Mouse (Mus musculus) G1E (cell line): Measurements from ENCODE around the gene Gm45837. TPM values are rescaled to one million over a fixed set of nuclear protein-coding genes. Genes with fewer than 3 reads are reported as not detected.

Experiments used
- ATAC-seq: 2 replicates; pipeline ENCODE4 v1.8.0; 2016; ENCODE audit warnings: mild to moderate bottlenecking; ENCODE audit not compliant: insufficient number of reproducible peaks, poor library complexity, low FRiP score, severe bottlenecking; ENCODE audit errors: extremely low read depth
- DNase-seq: peaks from one replicate; pipeline ENCODE4 v3.0.0; 2012; ENCODE audit warnings: low spot score
- H3K27me3 ChIP-seq: 2 replicates; pipeline ENCODE4 v1.6.1; 2012; ENCODE audit warnings: mild to moderate bottlenecking, low read length, inconsistent platforms; ENCODE audit not compliant: insufficient read depth
- H3K36me3 ChIP-seq: replicated peaks from 2 replicates; pipeline ENCODE3; 2012; ENCODE audit warnings: mild to moderate bottlenecking, inconsistent platforms
- H3K4me1 ChIP-seq: 2 replicates; pipeline ENCODE4 v1.6.1; 2012; ENCODE audit warnings: low read depth, low read length, inconsistent platforms, mixed read lengths; ENCODE audit not compliant: insufficient read depth
- H3K4me3 ChIP-seq: 2 replicates; pipeline ENCODE4 v1.5.1; 2012; ENCODE audit warnings: low read depth, mild to moderate bottlenecking, inconsistent platforms, low read length, moderate library complexity, mixed read lengths
- H3K9me3 ChIP-seq: replicated peaks from 2 replicates; pipeline ENCODE4 v1.6.1; 2012; ENCODE audit warnings: inconsistent platforms
- CTCF ChIP-seq: IDR thresholded peaks from 2 replicates; pipeline ENCODE4 v1.5.1; 2012; ENCODE audit warnings: low read depth, low read length, inconsistent platforms, mixed read lengths
- GATA1 ChIP-seq: IDR thresholded peaks from 2 replicates; pipeline ENCODE4 v1.6.1; 2012; ENCODE audit warnings: borderline replicate concordance, low read length, inconsistent platforms, mixed read lengths
- GATA2 ChIP-seq: IDR thresholded peaks from 2 replicates; pipeline ENCODE4 v1.6.1; 2012; ENCODE audit warnings: low read depth, low read length, inconsistent platforms, borderline replicate concordance
- POLR2AphosphoS5 ChIP-seq: IDR thresholded peaks from 2 replicates; pipeline ENCODE4 v1.6.1; 2012; ENCODE audit warnings: low read depth, low read length, inconsistent platforms; ENCODE audit not compliant: insufficient replicate concordance
- TAL1 ChIP-seq: conservative IDR thresholded peaks from 2 replicates; pipeline ENCODE4 v1.6.1; 2012; ENCODE audit warnings: low read depth, low read length, inconsistent platforms, mixed read lengths
- polyA plus RNA-seq: library from polyadenylated mRNA; stranded (reverse); fragments of >175 nt; gene quantifications from 2 replicates; pipeline ENCODE4 v1.2.3, GENCODE M21; 2012
- total RNA-seq, 2 experiments: library from RNA; stranded (forward) in 1 of 2; stranded (reverse) in 1 of 2; fragments of 200-1000 nt in 1 of 2; fragments of >200 nt in 1 of 2; fragmentation: Nextera tagmentation in 1 of 2; gene quantifications; 2 replicates each; pipeline ENCODE4 v1.2.3; 2014 to 2017

Gm45837 gene
- total and polyA plus RNA-seq, 3 experiments: 0.03 TPM; not detected in 2

GRCm38 (mm10) chr7:101537541-101537940 is 126.9 kb downstream of the Gm45837 start:
- H3K4me1 ChIP-seq: no peaks in the 10 kb centered on the region
- no peak for ATAC-seq
- TF ChIP-seq GATA2 (no peak), GATA1 (no peak), POLR2AphosphoS5 (no peak), TAL1 (no peak), CTCF (no peak)
- H3K9me3 ChIP-seq: no peaks in the 10 kb centered on the region
- peaks cover 8% of the 10 kb centered on the region for H3K27me3 ChIP-seq
- H3K36me3 ChIP-seq: no peaks in the 10 kb centered on the region
- H3K4me3 ChIP-seq: no peak overlapping the region
- DNase-seq: no peak

GRCm38 (mm10) chr7:101538141-101538933 is 127.7 kb downstream of the Gm45837 start:
- DNase-seq (peak; percentile 8), ATAC-seq (no peak)
- no peaks in the 10 kb centered on the region for H3K36me3 ChIP-seq
- 0 out of 2 replicates have a peak, but pooled peaks have one; percentile 18 for TF ChIP-seq CTCF
- no peak for TF ChIP-seq GATA1
- peaks cover 9% of the 10 kb centered on the region for H3K27me3 ChIP-seq
- H3K4me1 ChIP-seq: no peaks in the 10 kb centered on the region
- H3K9me3 ChIP-seq: no peaks in the 10 kb centered on the region
- H3K4me3 ChIP-seq: no peak overlapping the region

DNA sequence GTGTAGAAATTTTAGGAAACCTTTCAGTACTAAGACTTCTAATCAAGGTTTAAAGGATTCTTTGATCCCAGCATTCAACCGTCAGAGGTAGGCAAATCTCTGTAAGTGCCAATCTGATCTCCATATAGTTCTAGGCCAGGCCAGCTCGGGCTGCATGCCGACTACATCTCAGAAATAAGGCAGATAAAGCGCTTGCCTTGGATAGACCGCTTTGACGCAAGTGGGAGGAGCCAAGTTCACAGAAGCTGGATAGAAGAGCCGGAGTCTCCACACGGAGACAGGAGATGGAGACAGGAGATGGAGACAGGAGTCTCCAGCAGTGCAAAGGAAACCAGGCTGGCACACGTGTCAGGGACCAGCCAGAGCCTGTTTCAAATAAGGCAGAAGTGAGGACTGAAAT is 129.1 kb downstream of the Gm45837 start:
- TF ChIP-seq CTCF (no peak), TAL1 (no peak), GATA2 (no peak), POLR2AphosphoS5 (no peak), GATA1 (no peak)
- Histone ChIP-seq H3K27me3 (peaks cover 6% of the 10 kb centered on the region; the same call in 1 of the 2 replicates), H3K9me3 (no peaks in the 10 kb centered on the region), H3K36me3 (no peaks in the 10 kb centered on the region), H3K4me1 (no peaks in the 10 kb centered on the region), H3K4me3 (no peak overlapping the region)
- ATAC-seq: no peak
- DNase-seq: no peak

DNA sequence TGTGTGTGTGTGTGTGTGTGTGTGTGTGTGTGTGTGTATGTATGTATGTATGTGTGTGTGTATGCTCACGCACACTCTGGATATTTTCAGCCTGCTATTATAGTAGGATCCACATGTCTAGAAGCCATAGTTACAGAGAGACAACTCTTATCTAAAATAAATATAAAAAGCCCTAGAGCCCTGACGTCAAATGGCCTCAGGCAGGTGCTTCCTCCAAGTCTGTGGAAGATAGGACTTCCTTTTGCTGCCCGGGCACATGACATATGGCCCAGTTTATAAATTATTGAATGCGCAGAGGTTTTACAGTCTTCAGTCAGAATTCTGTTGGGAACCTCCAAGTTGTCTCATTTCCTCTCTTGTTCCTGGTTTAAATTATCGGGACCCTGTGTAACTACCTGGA is 130.0 kb downstream of the Gm45837 start:
- DNase-seq (no peak), ATAC-seq (no peak)
- H3K4me3 ChIP-seq: no peak overlapping the region
- H3K27me3 ChIP-seq: peaks cover 6% of the 10 kb centered on the region; the same call in 1 of the 2 replicates
- H3K36me3 ChIP-seq: no peaks in the 10 kb centered on the region
- no peaks in the 10 kb centered on the region for H3K4me1 ChIP-seq
- H3K9me3 ChIP-seq: no peaks in the 10 kb centered on the region
- TF ChIP-seq GATA1 (no peak), POLR2AphosphoS5 (no peak), TAL1 (no peak)

DNA sequence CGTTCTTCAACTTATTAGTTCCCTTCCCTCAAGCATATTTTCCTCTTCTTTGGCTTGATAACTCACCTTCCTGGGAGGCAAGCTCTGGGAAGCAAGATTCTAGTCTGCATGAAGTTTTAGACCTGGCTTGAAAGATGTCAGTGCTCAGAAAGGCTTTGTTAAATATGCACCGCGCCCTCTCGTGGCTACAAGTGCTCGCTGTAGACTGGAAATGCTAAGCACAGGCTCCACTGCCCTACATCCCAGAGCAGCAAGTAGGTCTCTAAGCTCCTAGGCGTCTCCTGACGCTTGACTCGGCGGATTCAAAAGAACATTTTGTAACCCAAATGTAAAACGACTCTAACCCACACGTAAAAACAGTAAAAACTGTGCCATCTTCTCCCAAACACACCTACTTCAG is 130.4 kb downstream of the Gm45837 start:
- H3K4me3 ChIP-seq: no peak overlapping the region
- H3K4me1 ChIP-seq: no peaks in the 10 kb centered on the region
- H3K9me3 ChIP-seq: no peaks in the 10 kb centered on the region
- peaks cover 6% of the 10 kb centered on the region; the same call in 1 of the 2 replicates for H3K27me3 ChIP-seq
- no peaks in the 10 kb centered on the region for H3K36me3 ChIP-seq
- no peak for TF ChIP-seq CTCF
- no peak for TF ChIP-seq POLR2AphosphoS5
- TF ChIP-seq GATA2: no peak
- no peak for TF ChIP-seq TAL1
- TF ChIP-seq GATA1: no peak
- no peak for DNase-seq
- ATAC-seq: no peak

- TF ChIP-seq GATA1: no peak
- TF ChIP-seq TAL1: no peak
- TF ChIP-seq GATA2: no peak
- no peak for TF ChIP-seq POLR2AphosphoS5
- TF ChIP-seq CTCF: no peak
- no peak for ATAC-seq
- no peak for DNase-seq
- H3K9me3 ChIP-seq: no peaks in the 10 kb centered on the region
- H3K36me3 ChIP-seq: no peaks in the 10 kb centered on the region
- H3K27me3 ChIP-seq: peaks cover 6% of the 10 kb centered on the region; the same call in 1 of the 2 replicates
- no peaks in the 10 kb centered on the region for H3K4me1 ChIP-seq
- no peak overlapping the region for H3K4me3 ChIP-seq
Measured at GRCm38 (mm10) chr7:101541734-101542133, 131.0 kb downstream of the Gm45837 start.
